Mouse (Mus musculus): ENCODE data around the gene Cyp2f2. TPM values are rescaled to one million over a fixed set of nuclear protein-coding genes. Genes with fewer than 3 reads are reported as not detected.

Gene Cyp2f2
- polyA plus RNA-seq, 1 experiment from 2014 or later, result not detected

Small RNAs within 50 kb of the gene (microRNA-seq; reads per million reads assigned to microRNA genes)
- not detected for gene Mir3101

Other genes with a start within 250 kb of the Cyp2f2 start
- not detected in 2 replicates for gene Cyp2a22, start 180.5 kb upstream of the Cyp2f2 start, polyA plus RNA-seq (2016; fragmentation: Nextera tagmentation; extraction: Ambion mirVana)
- not detected in 2 replicates for gene Cyp2a12, start 90.8 kb upstream of the Cyp2f2 start, polyA plus RNA-seq (2016; fragmentation: Nextera tagmentation; extraction: Ambion mirVana)
- 0.09 and 0.16 TPM in 2 replicates for gene Cyp2t4, start 33.8 kb downstream of the Cyp2f2 start, polyA plus RNA-seq (2016; fragmentation: Nextera tagmentation; extraction: Ambion mirVana)
- gene Egln2, start 46.9 kb downstream of the Cyp2f2 start, polyA plus RNA-seq (2016; fragmentation: Nextera tagmentation; extraction: Ambion mirVana), result 77.5 and 81.3 TPM in 2 replicates
- 60.0 and 63.1 TPM in 2 replicates for gene Rab4b, start 59.0 kb downstream of the Cyp2f2 start, polyA plus RNA-seq (2016; fragmentation: Nextera tagmentation; extraction: Ambion mirVana)
- gene Gm21983, start 61.2 kb downstream of the Cyp2f2 start, polyA plus RNA-seq (2016; fragmentation: Nextera tagmentation; extraction: Ambion mirVana), result 1.3 TPM in 1 of 2 replicates, not detected in the other
- gene Mia, start 61.2 kb downstream of the Cyp2f2 start, polyA plus RNA-seq (2016; fragmentation: Nextera tagmentation; extraction: Ambion mirVana), result 0.62 and 1.5 TPM in 2 replicates
- gene BC024978, start 75.9 kb downstream of the Cyp2f2 start, polyA plus RNA-seq (2016; fragmentation: Nextera tagmentation; extraction: Ambion mirVana), result 4.3 and 4.7 TPM in 2 replicates
- gene Snrpa, start 76.4 kb downstream of the Cyp2f2 start, polyA plus RNA-seq (2016; fragmentation: Nextera tagmentation; extraction: Ambion mirVana), result 415 and 427 TPM in 2 replicates
- gene Itpkc, start 108.8 kb downstream of the Cyp2f2 start, polyA plus RNA-seq (2016; fragmentation: Nextera tagmentation; extraction: Ambion mirVana), result 5.1 and 5.6 TPM in 2 replicates
- gene Coq8b, start 113.1 kb downstream of the Cyp2f2 start, polyA plus RNA-seq (2016; fragmentation: Nextera tagmentation; extraction: Ambion mirVana), result 18.4 and 18.7 TPM in 2 replicates
- 14.8 and 15.0 TPM in 2 replicates for gene Numbl, start 138.5 kb downstream of the Cyp2f2 start, polyA plus RNA-seq (2016; fragmentation: Nextera tagmentation; extraction: Ambion mirVana)
- gene Ltbp4, start 217.8 kb downstream of the Cyp2f2 start, polyA plus RNA-seq (2016; fragmentation: Nextera tagmentation; extraction: Ambion mirVana), result 7.1 and 8.8 TPM in 2 replicates
- 73.2 and 80.3 TPM in 2 replicates for gene Shkbp1, start 236.1 kb downstream of the Cyp2f2 start, polyA plus RNA-seq (2016; fragmentation: Nextera tagmentation; extraction: Ambion mirVana)
- not detected in 2 replicates for gene Gm20479, start 237.5 kb downstream of the Cyp2f2 start, polyA plus RNA-seq (2016; fragmentation: Nextera tagmentation; extraction: Ambion mirVana)